Mouse (Mus musculus): ENCODE results near the gene Snrnp25.

The Snrnp25 gene

GRCm38 (mm10) chr11:32218501-32219050, 13.4 kb downstream of the Snrnp25 start:
- Histone ChIP-seq H3K36me3 (ENCODE audit: insufficient read depth, low read length) (peaks cover 28% of the 10 kb centered on the region), H3K4me1 (replicated peaks; ENCODE audit: low read depth, low read length) (peaks cover 90% of the 10 kb centered on the region), H3K4me3 (replicated peaks; ENCODE audit: low read length) (peak overlapping the region; percentile 56), H3K9me3 (ENCODE audit: low read length) (no peaks in the 10 kb centered on the region), H3K27me3 (ENCODE audit: insufficient read depth, low read length) (peaks cover 16% of the 10 kb centered on the region)
- no peak for TF ChIP-seq POU5F1 (IDR thresholded peaks at IDR 0.05; ENCODE audit: borderline replicate concordance, low read length)
- TF ChIP-seq NANOG (IDR thresholded peaks at IDR 0.05; ENCODE audit: borderline replicate concordance, low read length) = no peak
- TF ChIP-seq CTCF (conservative IDR thresholded peaks at IDR 0.05; ENCODE audit: low read length) = no peak

- Histone ChIP-seq H3K36me3 (ENCODE audit: insufficient read depth, low read length) (peaks cover 20% of the 10 kb centered on the region), H3K9me3 (ENCODE audit: low read length) (no peaks in the 10 kb centered on the region), H3K27me3 (ENCODE audit: insufficient read depth, low read length) (peaks cover 24% of the 10 kb centered on the region), H3K4me3 (replicated peaks; ENCODE audit: low read length) (peak overlapping the region; percentile 56; the same call in 1 of the 2 replicates), H3K4me1 (replicated peaks; ENCODE audit: low read depth, low read length) (peaks cover 90% of the 10 kb centered on the region)
- no peak for TF ChIP-seq CTCF (conservative IDR thresholded peaks at IDR 0.05; ENCODE audit: low read length)
- no peak for TF ChIP-seq NANOG (IDR thresholded peaks at IDR 0.05; ENCODE audit: borderline replicate concordance, low read length)
- no peak for TF ChIP-seq POU5F1 (IDR thresholded peaks at IDR 0.05; ENCODE audit: borderline replicate concordance, low read length)
Observed at GRCm38 (mm10) chr11:32219287-32219686, 14.1 kb downstream of the Snrnp25 start.

GRCm38 (mm10) chr11:32220607-32221224, 15.5 kb downstream of the Snrnp25 start:
- TF ChIP-seq POU5F1 (IDR thresholded peaks at IDR 0.05; ENCODE audit: borderline replicate concordance, low read length) (no peak), NANOG (IDR thresholded peaks at IDR 0.05; ENCODE audit: borderline replicate concordance, low read length) (no peak), CTCF (conservative IDR thresholded peaks at IDR 0.05; ENCODE audit: low read length) (no peak)
- peaks cover 31% of the 10 kb centered on the region for H3K27me3 ChIP-seq (ENCODE audit: insufficient read depth, low read length)
- H3K36me3 ChIP-seq (ENCODE audit: insufficient read depth, low read length) = peaks cover 6% of the 10 kb centered on the region
- H3K9me3 ChIP-seq (ENCODE audit: low read length) = no peaks in the 10 kb centered on the region
- H3K4me3 ChIP-seq (replicated peaks; ENCODE audit: low read length) = peak overlapping the region; percentile 95
- H3K4me1 ChIP-seq (replicated peaks; ENCODE audit: low read depth, low read length) = peaks cover 90% of the 10 kb centered on the region

GRCm38 (mm10) chr11:32221225-32221950, 16.2 kb downstream of the Snrnp25 start:
- Histone ChIP-seq H3K27me3 (ENCODE audit: insufficient read depth, low read length) (peaks cover 31% of the 10 kb centered on the region), H3K9me3 (ENCODE audit: low read length) (no peaks in the 10 kb centered on the region)
- no peak for TF ChIP-seq POU5F1 (IDR thresholded peaks at IDR 0.05; ENCODE audit: borderline replicate concordance, low read length)
- no peak for TF ChIP-seq CTCF (conservative IDR thresholded peaks at IDR 0.05; ENCODE audit: low read length)
- no peak for TF ChIP-seq NANOG (IDR thresholded peaks at IDR 0.05; ENCODE audit: borderline replicate concordance, low read length)

GRCm38 (mm10) chr11:32221951-32222409, 16.8 kb downstream of the Snrnp25 start, which contains the start of gene Rhbdf1:
Rhbdf1 (minus strand) TSS chr11:32222300.
- no peaks in the 10 kb centered on the region for H3K36me3 ChIP-seq (ENCODE audit: insufficient read depth, low read length)
- no peak for TF ChIP-seq NANOG (IDR thresholded peaks at IDR 0.05; ENCODE audit: borderline replicate concordance, low read length)
- no peak for TF ChIP-seq POU5F1 (IDR thresholded peaks at IDR 0.05; ENCODE audit: borderline replicate concordance, low read length)
- TF ChIP-seq CTCF (conservative IDR thresholded peaks at IDR 0.05; ENCODE audit: low read length) = no peak
- peaks cover 31% of the 10 kb centered on the region for H3K27me3 ChIP-seq (ENCODE audit: insufficient read depth, low read length)
- H3K4me1 ChIP-seq (replicated peaks; ENCODE audit: low read depth, low read length) = peaks cover 85% of the 10 kb centered on the region
- H3K4me3 ChIP-seq (replicated peaks; ENCODE audit: low read length) = peak within 1 kb of the TSS; percentile 95
- no peaks in the 10 kb centered on the region for H3K9me3 ChIP-seq (ENCODE audit: low read length)

More at GRCm38 (mm10) chr11:32221225-32221950, 16.2 kb downstream of the Snrnp25 start:
- Histone ChIP-seq H3K4me3 (replicated peaks; ENCODE audit: low read length) (peak overlapping the region; percentile 95), H3K4me1 (replicated peaks; ENCODE audit: low read depth, low read length) (peaks cover 88% of the 10 kb centered on the region), H3K36me3 (ENCODE audit: insufficient read depth, low read length) (no peaks in the 10 kb centered on the region; the same call in 1 of the 2 replicates)

- Histone ChIP-seq H3K36me3 (ENCODE audit: insufficient read depth, low read length) (peaks cover under 1% of the 10 kb centered on the region; the same call in 1 of the 2 replicates), H3K4me3 (replicated peaks; ENCODE audit: low read length) (peak overlapping the region; percentile 95), H3K4me1 (replicated peaks; ENCODE audit: low read depth, low read length) (peaks cover 85% of the 10 kb centered on the region), H3K9me3 (ENCODE audit: low read length) (no peaks in the 10 kb centered on the region), H3K27me3 (ENCODE audit: insufficient read depth, low read length) (peaks cover 31% of the 10 kb centered on the region)
- TF ChIP-seq NANOG (IDR thresholded peaks at IDR 0.05; ENCODE audit: borderline replicate concordance, low read length) (no peak), CTCF (conservative IDR thresholded peaks at IDR 0.05; ENCODE audit: low read length) (no peak)
Observed at GRCm38 (mm10) chr11:32222570-32223194, 17.5 kb downstream of the Snrnp25 start.

GRCm38 (mm10) chr11:32223297-32223967, 18.2 kb downstream of the Snrnp25 start:
- peaks cover 31% of the 10 kb centered on the region for H3K27me3 ChIP-seq (ENCODE audit: insufficient read depth, low read length)
- H3K36me3 ChIP-seq (ENCODE audit: insufficient read depth, low read length) = peaks cover 8% of the 10 kb centered on the region
- peaks cover 80% of the 10 kb centered on the region for H3K4me1 ChIP-seq (replicated peaks; ENCODE audit: low read depth, low read length)
- H3K4me3 ChIP-seq (replicated peaks; ENCODE audit: low read length) = peak overlapping the region; percentile 95; the same call in 1 of the 2 replicates
- no peak for TF ChIP-seq NANOG (IDR thresholded peaks at IDR 0.05; ENCODE audit: borderline replicate concordance, low read length)
- no peak for TF ChIP-seq POU5F1 (IDR thresholded peaks at IDR 0.05; ENCODE audit: borderline replicate concordance, low read length)
- peak; percentile 13; the same call in 1 of the 2 replicates for TF ChIP-seq CTCF (conservative IDR thresholded peaks at IDR 0.05; ENCODE audit: low read length)
- no peaks in the 10 kb centered on the region for H3K9me3 ChIP-seq (ENCODE audit: low read length)
